Mouse (Mus musculus): Measurements from ENCODE around the gene Tcap.

The Tcap gene

DNA sequence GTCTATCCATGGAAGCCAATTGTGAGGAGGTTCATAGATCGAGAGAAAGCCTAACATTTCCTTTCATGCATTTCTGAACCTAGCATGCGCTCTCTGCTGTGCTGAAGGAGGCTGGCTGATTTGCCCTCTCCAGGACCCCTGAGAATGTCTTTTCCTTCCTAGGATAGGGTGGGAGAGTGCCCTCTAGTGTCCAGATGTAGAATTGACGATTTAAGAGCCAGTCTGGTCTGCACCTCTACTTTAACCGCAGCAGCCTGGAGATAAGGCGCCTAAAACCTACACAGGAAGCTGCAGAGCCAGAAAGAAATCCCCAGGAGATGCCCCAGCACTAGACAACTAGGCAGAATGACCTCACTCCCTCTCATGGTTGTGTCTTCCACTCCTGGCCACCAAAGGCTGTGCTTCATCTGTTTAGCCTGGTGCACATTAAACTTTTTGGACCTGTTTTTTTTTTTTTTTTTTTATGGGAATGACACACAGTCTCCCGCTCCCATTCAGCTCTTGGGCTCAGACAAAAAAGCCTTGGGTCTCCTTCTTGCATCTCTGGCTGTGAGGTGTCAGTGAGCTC, 27.8 kb upstream of the Tcap start:
- peak in 1 of 2 experiments; percentile 47 for DNase-seq (ENCODE audit: low spot score in 2 of 2)

DNA sequence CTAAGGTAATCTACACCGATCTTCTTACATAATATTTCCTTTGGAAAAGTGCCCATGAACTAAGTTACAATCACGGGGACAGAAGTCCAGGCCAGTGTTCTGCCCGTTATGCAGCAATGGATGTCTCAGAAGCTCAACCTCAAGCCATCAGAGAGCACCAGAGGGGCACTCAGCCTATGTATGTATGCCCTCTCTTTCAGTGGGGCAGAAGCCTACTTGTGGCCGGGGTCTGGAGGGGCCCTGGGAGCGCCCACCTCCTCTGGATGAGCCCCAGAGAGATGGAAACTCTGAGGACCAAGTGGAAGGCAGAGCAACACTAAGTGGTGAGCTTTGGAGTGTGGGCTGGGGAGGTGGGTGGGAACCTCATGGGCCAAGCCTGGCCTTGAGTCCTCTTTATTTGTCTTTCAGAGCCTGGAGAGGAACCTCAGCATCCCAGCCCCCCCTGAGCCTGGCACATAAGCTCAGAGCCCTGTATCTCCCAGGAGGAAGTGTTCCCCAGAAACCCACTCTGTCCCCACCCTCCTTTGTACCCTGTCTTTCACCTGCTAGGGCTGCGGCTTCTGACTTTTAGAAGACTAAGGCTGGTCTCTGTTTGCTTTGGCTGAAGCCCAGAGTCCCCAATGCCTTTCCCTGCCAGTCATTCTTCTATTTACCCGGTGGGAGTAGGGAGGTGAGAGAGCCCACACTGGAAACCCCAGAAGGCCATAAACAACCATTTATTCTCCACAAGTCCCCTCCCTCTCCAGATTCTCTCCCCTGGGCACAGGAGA, 26.8 kb upstream of the Tcap start:
- DNase-seq (ENCODE audit: low spot score in 2 of 2): no peak

DNA sequence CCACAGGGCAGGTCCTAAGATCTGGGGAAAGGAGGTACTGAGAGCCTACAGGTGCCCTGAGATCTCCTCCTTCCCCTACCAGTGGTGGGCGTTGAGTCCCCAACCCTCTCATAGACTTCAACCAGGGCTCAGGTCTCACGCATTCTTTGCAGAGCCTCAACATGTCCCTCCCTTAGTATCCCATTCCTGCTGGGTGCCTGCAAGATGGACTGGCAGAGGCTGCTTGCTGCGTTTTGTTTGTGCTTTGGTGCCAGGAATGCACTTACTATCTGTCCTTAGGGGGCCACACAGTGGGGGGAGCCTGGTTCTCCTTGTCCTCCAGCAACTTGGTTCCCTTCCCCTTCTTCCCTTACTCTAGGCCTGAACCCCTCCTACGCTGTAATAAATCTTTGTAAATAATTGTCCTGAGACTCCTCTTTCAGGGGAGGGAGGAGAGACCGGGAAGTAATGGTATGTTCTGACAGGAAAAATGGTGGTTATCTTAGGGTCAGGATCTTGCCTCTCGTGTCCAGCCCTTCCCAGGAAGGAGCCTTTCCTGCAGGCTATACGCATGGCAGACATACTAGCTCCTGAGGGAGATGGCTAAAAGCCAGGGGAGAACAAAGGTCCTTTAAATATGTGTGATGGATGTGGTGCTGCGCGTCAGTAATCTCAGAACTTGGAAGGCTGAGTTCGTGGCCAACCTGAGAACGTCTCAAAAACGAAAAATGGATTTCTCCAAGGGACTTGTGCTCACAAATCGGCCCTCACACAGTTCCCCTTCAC, 26.0 kb upstream of the Tcap start:
- no peak for DNase-seq (ENCODE audit: low spot score in 2 of 2)

DNA sequence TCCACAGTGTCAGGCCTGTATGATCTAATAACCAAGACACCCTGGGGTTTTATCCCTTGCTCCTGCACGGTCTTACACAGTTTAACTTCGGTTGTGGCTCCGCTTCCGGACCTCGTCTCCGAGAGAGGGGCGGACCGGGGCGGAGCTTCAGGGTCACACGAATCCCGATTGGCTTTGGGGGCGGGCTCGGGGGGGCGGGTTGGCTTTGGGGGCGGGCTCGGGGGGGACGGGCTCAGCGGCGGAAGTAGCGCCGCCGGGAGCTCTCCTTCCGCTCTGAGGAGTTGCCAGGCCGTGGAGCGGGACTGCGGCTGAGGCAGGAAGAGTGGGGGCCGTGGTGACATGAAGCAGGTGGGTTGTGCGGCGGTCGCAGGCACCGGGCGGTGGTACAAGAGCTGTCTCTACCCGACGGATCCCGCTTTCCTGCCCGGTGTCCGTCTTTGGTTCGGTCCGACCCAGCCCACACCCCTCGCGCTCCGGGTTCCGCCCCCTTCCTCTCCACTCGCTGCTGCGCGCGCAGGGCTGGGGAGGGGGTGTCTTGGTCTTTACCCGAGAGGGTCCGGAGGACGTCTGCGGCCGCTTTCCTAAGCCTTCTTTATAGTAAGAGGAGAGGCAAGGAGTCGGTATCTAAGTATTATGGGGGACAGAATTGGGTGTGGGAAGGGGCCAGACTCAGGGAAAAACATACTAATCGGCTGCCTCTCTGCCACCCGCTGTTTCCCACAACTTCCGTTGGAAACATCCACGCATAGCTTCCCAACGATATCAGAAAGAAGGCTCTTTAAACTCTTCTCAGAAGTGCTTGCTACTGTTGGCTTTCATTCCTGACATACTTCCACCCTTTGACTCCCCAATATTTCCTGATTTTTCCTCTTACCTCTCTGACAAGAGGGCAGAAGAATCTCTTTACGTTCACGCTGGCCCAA, 25.2 kb upstream of the Tcap start, which contains the start of gene Stard3:
Gene Stard3, plus strand, starts transcription at position 208 of the 923 bp plus-strand sequence.
- DNase-seq (ENCODE audit: low spot score in 2 of 2): peak; percentile 91 to 94

DNA sequence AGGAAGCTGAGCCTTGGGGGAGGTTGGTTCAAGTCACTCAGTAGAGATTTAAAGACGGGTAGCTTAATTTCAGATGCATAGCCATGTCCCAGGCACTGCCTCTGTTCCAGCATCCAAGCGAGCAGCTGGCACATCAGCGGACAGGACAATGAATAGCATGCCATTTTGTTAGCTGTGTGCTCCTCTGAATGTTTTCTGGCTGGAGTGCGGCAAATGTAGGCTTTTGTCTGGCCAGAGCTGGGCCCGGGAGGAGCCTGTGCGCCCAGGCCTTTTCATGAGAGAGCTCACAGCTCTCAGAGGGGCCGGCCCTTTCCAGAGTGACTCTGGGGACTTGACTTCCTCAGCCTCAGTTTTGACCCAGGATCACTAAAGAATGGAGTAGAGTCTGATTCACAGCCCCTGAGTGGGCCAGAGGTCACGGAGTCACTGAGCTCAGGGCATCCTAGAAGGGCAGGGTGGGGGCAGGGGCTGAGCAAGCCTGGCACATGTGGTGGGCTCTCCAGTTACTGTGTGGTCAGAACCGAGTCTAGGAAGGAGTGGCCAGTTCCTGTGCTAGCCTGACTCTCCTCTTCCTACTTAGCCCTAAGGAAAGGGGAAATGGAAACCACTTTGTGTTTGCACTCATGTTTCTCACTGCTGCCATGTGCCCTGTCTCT, 22.6 kb upstream of the Tcap start:
- no peak for DNase-seq (ENCODE audit: low spot score in 2 of 2)

DNA sequence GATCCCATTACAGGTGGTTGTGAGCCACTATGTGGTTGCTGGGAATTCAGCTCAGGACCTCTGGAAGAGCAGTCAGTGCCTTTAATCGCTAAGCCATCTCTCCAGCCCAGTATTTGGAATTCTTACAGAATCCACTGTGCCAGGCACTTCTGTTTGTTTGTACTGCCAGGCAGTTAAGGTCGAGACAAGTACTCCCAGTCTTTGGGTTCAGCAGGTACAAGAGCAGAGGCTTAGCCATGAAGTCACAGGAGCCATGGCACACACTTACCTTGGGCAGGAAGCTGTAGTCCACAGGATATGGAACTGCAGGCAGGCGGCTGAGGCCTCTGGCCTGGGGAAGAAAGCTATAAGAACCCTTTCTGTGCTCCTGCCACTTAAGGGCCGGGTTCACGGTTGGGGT, 19.8 kb upstream of the Tcap start:
- DNase-seq (ENCODE audit: low spot score in 2 of 2): no peak

DNA sequence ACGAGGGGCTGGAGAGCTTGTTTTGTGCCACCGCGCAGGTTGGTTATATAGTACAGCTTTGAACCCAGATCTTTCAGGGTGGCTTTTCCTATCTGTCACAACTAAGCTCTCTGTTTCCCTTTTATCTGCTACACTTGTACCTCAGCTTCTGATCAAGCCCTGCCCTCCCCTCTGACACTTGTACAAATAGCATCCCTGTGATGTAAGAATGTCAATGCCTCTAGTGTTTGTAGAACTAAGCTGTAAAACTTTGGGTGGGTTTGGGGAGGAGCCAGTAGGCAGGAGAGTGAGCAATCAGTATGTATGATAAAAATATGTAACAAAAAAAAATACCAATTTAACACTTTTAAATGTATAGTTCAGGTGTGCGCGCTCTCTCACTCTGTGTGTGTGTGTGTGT, 19.2 kb upstream of the Tcap start:
- DNase-seq (ENCODE audit: low spot score in 2 of 2): no peak

DNA sequence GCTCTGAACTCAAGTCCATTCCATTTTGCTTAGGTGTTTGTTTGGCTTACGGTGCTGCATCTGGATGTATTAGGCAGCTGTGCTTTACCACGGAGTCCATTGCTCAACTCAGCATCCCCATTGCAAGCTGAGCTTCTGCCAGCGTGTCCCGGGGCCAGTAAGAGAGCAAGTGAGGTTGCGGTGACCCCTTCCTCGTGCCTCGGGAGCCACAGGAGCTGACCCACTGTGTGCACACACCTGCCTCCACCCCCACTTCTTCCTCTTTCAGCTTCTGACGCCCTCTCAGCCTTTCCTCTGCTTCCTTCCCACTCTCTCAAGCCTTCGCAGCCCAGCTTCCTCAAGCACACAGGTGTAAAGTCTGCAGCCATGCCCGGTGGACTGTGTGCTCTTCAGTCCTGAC, 17.3 kb upstream of the Tcap start:
- DNase-seq (ENCODE audit: low spot score in 2 of 2): no peak

DNA sequence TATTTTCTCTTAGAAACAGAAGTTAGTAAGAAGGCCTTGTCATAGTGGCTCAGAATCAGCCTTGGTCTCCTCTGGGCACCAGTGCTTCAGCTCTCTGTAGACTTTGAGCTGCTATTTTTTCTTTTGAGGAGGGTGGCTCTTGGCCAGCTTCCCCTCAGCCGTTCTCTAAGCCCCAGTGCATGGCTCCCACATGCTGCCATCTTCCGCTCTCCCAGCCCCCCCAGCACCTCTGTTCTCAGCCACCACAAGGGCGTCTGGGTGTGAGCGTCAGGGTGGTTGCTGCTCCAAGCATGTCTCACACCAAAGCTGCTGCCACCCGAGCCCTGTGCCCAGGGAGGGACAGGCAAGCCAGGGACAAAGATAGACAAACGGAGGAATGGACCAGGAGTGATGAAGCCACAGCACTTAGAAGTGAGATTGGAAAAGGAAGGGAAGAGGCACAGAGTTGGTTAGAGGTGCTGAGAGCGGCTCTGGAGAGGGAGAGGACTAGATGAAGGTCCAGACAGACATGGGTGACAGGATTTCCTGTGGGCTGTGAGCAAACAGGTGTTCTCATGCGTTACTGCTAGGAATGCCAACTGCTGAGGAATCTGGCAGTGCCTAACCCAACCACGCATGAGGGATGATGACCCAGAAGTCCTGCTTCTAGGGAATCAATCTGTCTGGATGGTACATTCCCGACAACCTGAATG, 16.3 kb upstream of the Tcap start:
- DNase-seq (ENCODE audit: low spot score in 2 of 2): no peak

DNA sequence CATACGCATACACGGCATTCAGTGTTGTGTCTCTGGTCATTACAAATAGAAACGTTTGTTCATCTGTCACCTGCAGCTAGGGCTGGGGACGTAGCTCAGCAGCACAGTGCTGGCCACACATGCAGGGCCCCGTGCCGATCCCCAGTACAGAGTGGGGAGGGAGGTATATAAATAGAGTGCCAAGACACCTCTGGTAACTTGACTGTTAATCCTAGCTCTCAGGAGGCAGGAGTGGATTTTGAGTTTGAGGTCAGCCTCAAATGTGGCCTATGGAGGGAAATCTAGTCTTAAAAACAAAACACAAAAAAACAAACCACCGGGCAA, 15.8 kb upstream of the Tcap start:
- DNase-seq (ENCODE audit: low spot score in 2 of 2): no peak

DNA sequence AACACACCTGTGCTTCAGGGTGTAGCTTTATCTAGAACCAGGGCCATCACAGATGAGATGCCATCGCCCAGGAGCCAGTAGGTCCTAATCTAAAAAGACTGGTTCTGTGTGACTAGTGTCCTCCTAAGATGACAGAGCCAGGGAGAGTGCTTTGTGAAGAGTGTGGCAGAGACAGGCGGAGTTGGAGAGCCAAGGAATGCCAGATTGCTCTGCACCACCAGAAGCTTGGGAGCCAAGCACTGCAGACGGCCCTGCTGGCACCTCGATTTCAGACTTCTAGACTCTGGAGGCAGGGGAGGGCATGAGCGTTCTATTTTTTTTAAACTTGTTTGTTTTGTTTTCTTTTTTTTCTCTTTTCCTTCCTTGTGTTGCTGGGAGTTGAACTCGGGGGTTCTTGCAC, 14.3 kb upstream of the Tcap start:
- DNase-seq (ENCODE audit: low spot score in 2 of 2): no peak

DNA sequence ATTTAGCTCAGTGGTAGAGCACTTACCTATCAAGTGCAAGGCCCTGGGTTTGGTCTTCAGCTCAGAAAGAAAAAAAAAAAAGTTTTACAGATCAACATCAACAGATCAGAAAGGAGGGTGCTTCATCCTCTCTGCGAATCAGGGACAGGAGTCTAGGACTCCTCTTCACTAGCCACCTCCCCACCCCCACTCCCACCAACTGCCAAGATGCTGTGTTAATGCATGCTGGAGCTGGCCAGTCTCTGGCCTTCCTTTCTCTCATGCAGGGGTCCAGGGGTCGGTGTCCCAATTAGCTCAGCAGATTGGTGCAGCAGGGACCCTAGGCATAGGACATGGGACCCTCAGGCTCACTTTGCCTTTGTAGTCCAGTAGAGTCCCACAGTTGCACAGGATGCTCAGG, 13.0 kb upstream of the Tcap start:
- no peak for DNase-seq (ENCODE audit: low spot score in 2 of 2)

DNA sequence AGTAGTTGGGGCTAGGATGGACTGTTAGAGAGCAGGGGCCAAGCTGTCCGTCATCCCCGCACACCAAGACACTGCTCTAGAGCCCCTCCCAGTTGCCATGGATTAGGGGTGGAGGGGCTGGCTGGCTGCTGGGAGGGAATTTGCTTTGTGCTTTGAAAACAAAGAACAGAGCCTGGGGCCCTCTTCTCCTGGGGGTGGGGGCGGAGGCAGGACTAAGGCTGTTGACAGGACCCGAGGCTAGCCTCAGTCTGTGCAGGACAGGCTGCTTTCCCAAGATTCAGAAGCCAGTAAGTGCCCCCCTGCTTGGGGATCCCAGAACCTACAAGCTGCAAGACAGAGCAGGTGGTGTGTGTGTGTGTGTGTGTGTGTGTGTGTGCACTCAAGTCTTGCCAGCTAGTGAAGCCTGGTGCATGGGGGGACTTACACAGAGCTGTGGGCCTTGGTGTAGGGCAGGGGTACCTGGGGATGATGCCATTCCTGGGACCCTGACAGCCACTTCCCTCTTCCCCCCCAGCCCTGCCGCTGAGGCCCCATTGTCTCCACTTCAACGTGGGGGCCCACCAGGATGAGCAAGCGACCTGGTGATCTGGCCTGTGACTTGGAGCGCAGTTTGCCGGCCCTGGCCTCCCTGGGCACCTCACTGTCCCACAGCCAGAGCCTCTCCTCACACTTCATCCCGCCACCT, 11.9 kb upstream of the Tcap start:
- no peak for DNase-seq (ENCODE audit: low spot score in 2 of 2)

DNA sequence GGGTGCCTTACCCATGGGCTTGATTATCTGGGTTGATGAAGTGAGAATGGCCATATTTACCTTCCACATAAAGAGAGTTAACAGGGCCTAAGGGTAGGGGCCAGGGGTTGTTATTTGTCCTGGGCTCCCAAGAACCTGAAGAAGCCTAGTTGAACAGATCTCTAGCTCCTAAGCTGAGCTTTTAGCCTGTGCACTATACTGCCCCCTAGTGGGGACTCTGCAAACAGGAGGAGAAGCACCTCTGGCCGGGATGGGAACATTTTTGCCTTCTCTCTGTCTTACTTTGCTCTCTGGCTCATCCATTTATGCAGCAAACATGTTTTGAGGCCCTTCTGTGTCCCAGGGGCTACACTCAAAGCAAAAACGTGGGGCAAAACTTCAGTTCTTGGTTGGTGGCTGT, 11.2 kb upstream of the Tcap start:
- peak; percentile 61 to 86 for DNase-seq (ENCODE audit: low spot score in 2 of 2)

DNA sequence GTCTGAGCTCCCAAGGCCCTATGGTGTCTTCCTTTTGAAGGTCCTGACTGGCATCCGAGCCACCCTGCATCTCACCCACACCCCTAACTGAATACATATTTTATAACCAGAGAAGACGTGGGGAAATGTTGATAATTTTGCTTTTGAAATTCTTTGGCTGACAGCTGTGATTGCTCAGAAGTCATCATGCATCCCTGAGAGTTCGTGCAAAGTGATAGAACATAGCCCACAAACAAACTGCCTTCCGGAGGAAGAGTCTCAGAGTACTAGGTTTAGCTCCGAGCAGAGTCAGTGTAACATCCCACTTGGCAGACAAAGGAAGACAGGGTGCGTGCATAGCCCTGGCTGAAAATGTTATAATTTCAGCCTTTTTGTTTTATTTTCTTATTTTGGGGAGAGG, 10.4 kb upstream of the Tcap start:
- no peak for DNase-seq (ENCODE audit: low spot score in 2 of 2)

DNA sequence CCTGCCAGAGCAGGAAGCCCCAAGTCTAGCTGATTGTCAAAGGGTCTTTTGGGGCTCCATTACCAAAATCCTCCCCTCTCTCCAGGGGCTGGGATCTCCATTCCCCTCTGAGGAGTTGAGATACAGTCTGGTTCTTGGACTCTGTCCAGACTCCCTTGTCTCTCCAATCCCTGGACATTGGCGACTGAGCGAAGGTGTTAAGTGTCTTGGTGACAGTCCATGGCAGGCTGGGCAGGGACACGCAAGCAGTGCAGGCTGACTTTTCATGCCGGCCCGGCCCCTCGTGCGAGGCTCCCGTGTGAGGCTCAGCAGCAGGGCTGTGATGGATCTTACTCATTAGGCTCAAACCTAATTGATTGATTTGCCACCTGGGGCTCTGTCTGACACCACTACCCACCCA, 9.3 kb upstream of the Tcap start:
- no peak for DNase-seq (ENCODE audit: low spot score in 2 of 2)

DNA sequence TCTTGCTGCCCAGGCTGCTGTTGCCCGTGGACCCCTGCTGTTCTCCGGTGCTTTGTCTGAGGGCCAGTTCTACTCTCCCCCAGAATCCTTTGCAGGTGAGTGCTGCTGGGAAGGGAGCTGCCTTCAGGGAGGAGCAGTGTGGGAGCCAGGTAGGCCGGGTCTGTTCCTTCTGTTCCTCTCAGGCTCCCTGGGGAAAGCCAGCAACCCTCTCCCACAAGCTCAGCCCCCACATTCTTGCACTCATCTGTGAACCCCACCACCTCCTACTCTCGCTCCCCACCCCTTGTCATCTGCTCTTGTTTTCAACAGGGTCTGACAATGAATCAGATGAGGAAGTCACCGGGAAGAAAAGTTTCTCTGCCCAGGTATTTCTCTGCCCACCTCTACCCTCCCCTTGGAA, 6.9 kb upstream of the Tcap start:
- DNase-seq (ENCODE audit: low spot score in 2 of 2): no peak

DNA sequence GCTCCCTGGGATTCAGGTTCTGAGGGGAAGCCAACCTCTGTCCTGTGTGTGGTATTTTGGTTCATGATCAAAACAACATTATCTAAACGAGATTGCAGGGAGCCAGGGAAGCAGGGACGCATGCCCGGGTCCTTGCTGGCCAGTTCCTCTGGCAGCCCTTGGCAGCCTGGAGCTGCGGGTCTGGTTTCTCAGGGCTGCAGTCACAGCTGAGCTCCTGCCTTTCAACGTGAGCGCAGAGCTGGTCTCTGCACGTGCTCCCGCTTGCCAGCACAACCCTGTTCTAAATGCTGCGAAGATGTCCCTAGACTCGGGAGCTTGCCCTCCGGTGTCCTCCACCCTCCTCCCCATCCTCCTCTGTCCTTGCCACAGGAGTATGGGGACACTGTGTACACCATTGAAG, 5.8 kb upstream of the Tcap start:
- no peak for DNase-seq (ENCODE audit: low spot score in 2 of 2)

DNA sequence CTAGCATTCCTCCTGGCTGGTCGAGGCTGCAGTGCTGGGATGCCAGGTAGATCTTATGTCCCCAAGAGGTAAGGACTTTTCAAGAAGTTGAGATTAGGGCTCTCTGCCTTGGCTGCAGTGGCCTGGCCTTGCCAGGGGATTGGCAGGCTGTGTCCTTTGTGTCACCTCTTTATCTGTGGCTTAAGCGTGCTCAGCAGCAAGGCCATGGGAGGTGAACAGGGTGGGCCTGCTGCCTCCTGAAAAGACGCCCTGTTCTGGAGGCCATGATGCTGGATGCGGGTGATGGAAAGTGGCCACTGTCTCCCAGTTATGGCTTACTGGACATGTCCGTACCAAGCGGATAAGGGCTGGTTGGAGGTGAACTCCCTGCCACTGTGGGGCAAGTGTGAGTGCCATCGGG, 4.2 kb upstream of the Tcap start:
- no peak for DNase-seq (ENCODE audit: low spot score in 2 of 2)

DNA sequence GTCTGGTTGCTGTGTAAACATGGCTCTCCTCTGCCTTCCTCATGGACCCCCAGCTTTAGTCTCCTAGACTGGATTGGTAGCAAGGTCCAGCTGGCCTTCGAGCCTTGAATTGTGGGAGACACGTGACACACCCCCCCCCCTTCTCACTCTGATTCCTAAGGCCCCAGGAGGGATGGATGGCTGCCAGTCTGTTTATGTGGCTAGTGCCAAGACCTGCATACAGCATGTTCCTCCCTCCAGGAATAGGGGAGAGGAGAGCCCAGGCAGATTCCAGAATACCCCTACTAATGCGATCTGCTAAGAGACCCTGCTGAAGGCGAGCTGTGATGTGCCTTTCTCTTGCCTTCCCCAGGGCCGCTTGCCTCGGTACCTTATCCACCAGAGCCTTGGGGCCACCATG, 3.5 kb upstream of the Tcap start:
- no peak for DNase-seq (ENCODE audit: low spot score in 2 of 2)
